24 mouse cellular contexts compared by ENCODE assay signal in genomic region chr11:29308024-29308598, GRCm38 (mm10).
DNase-seq lines count a peak whose midpoint lies in the region; ATAC-seq and TF ChIP-seq lines count a peak whose summit lies in the region.
"Had no signal": no experiment of that assay in that cellular context is flagged by ENCODE, and none has a peak within 500 bp of the region (broad histone marks: within the 10 kb centered on the region; RNA-seq: fewer than 3 reads in every experiment).

No protein-coding gene starts in this region.

- H3K36me3 ChIP-seq in lung, postnatal 0 days (ENCODE audit: insufficient read depth, low read length): no peaks in the 10 kb centered on the region
- H3K36me3 ChIP-seq in intestine, embryonic 15.5 days: no peaks in the 10 kb centered on the region
- H3K36me3 ChIP-seq: forebrain, embryonic 10.5 days; hindbrain, embryonic 12.5 days; hindbrain, embryonic 15.5 days had no signal

- no peak overlapping the region for H3K9ac ChIP-seq in lung, postnatal 0 days (replicated peaks; ENCODE audit: low read depth)
- H3K9ac ChIP-seq in intestine, embryonic 15.5 days: no peak overlapping the region
- H3K9ac ChIP-seq: forebrain, embryonic 13.5 days; hindbrain, embryonic 12.5 days; hindbrain, embryonic 15.5 days had no signal

- peak; percentile 33 for DNase-seq in lung, postnatal 25 days (ENCODE audit: low spot score)
- no peak for DNase-seq in lung, postnatal 0 days (ENCODE audit: low spot score)
- no peak for DNase-seq in thymus, postnatal 4 days
- no peak for DNase-seq in frontal cortex, adult 2 months (ENCODE audit: extremely low spot score in 1 of 2, low spot score in 1 of 2)
- DNase-seq: adrenal gland, adult 2 months; adrenal gland, postnatal 14 days; cerebellum, adult 11-12 months; cerebellum, adult 8-10 months; cerebellum, postnatal 10 days; cerebellum, postnatal 36 days; gastrocnemius, adult 2 months; gastrocnemius, postnatal 36 days; heart, adult 11 months had no signal

- H3K9me3 ChIP-seq in lung, postnatal 0 days (ENCODE audit: low read length): no peaks in the 10 kb centered on the region
- H3K9me3 ChIP-seq in intestine, embryonic 15.5 days: no peaks in the 10 kb centered on the region
- H3K9me3 ChIP-seq: forebrain, embryonic 10.5 days; forebrain, embryonic 13.5 days; hindbrain, embryonic 12.5 days; hindbrain, embryonic 15.5 days had no signal

- H3K27me3 ChIP-seq in lung, postnatal 0 days (replicated peaks; ENCODE audit: insufficient read depth, low read length): no peaks in the 10 kb centered on the region
- no peaks in the 10 kb centered on the region for H3K27me3 ChIP-seq in intestine, embryonic 15.5 days (replicated peaks)
- H3K27me3 ChIP-seq: forebrain, embryonic 13.5 days; hindbrain, embryonic 12.5 days; hindbrain, embryonic 15.5 days had no signal

- WGBS in lung, postnatal 0 days: 81% methylated on average over 4 of the region's 4 CpGs
- 85% methylated on average over 4 of the region's 4 CpGs for WGBS in intestine, embryonic 15.5 days

- no peak overlapping the region for H3K4me3 ChIP-seq in lung, postnatal 0 days (ENCODE audit: low read depth, low read length)
- no peak overlapping the region for H3K4me3 ChIP-seq in bone marrow macrophage, adult 2 months (ENCODE audit: insufficient read depth, low read length)
- no peak overlapping the region for H3K4me3 ChIP-seq in intestine, embryonic 15.5 days (replicated peaks)
- H3K4me3 ChIP-seq: forebrain, embryonic 10.5 days; forebrain, embryonic 13.5 days; gastrocnemius, adult 2 months; hindbrain, embryonic 12.5 days; hindbrain, embryonic 15.5 days had no signal

- H3K27ac ChIP-seq in lung, postnatal 0 days (ENCODE audit: low read length): no peak overlapping the region
- H3K27ac ChIP-seq in bone marrow macrophage, adult 2 months (ENCODE audit: insufficient read depth, low read depth, low read length): peak overlapping the region; percentile 5; the same call in 1 of the 2 replicates
- no peak overlapping the region for H3K27ac ChIP-seq in intestine, embryonic 15.5 days
- H3K27ac ChIP-seq: forebrain, embryonic 10.5 days; forebrain, embryonic 13.5 days; gastrocnemius, adult 2 months; hindbrain, embryonic 12.5 days; hindbrain, embryonic 15.5 days had no signal

- no peak for ATAC-seq in lung, postnatal 0 days
- ATAC-seq in common myeloid progenitor, adult 5-6 weeks (replicated peaks; ENCODE audit: low read depth, poor library complexity, severe bottlenecking): 0 out of 2 replicates have a peak, but pooled peaks have one; percentile 11
- ATAC-seq in megakaryocyte progenitor cell, adult 5-6 weeks (replicated peaks; ENCODE audit: poor library complexity): peak; percentile 52
- no peak for ATAC-seq in intestine, embryonic 15.5 days
- ATAC-seq: CD4-positive, CD25-positive, alpha-beta regulatory T cell, adult 4 months; forebrain, embryonic 13.5 days; forebrain, embryonic 16.5 days had no signal

- H3K4me1 ChIP-seq in lung, postnatal 0 days (ENCODE audit: insufficient read depth, low read depth, low read length): no peaks in the 10 kb centered on the region
- peaks cover 8% of the 10 kb centered on the region for H3K4me1 ChIP-seq in bone marrow macrophage, adult 2 months (ENCODE audit: control insufficient read depth, insufficient read depth, low read length)
- no peaks in the 10 kb centered on the region for H3K4me1 ChIP-seq in intestine, embryonic 15.5 days (replicated peaks)
- H3K4me1 ChIP-seq: forebrain, embryonic 10.5 days; forebrain, embryonic 13.5 days; hindbrain, embryonic 12.5 days; hindbrain, embryonic 15.5 days had no signal

- TF ChIP-seq EP300 in lung, postnatal 0 days (IDR thresholded peaks at IDR 0.05): no peak

- TF ChIP-seq POLR2A in bone marrow macrophage, adult 2 months (IDR thresholded peaks at IDR 0.05; ENCODE audit: borderline replicate concordance, low read depth, low read length): no peak

- no peak overlapping the region for H3K4me2 ChIP-seq in lung, postnatal 0 days (replicated peaks; ENCODE audit: low read depth, low read length)
- no peak overlapping the region for H3K4me2 ChIP-seq in intestine, embryonic 15.5 days (replicated peaks)
- H3K4me2 ChIP-seq: forebrain, embryonic 13.5 days; heart, embryonic 11.5 days; hindbrain, embryonic 12.5 days; hindbrain, embryonic 15.5 days had no signal

- no peak for TF ChIP-seq CTCF in lung, postnatal 0 days (IDR thresholded peaks at IDR 0.05)
- TF ChIP-seq CTCF in bone marrow macrophage, adult 2 months (IDR thresholded peaks at IDR 0.05; ENCODE audit: low read depth, low read length): no peak

Comparison
In these comparisons a context has a peak if more than half of its experiments do, and no peak if none do; other contexts are left out.
1. ATAC-seq: peak in common myeloid progenitor, adult 5-6 weeks (single experiment) and megakaryocyte progenitor cell, adult 5-6 weeks (single experiment); none in lung, postnatal 0 days (single experiment) and intestine, embryonic 15.5 days (single experiment).